Mouse (Mus musculus) induced T-regulatory cell, adult 2 months (primary cell): ENCODE results near the gene Spats2.
"Not testable (repeated sequence)": the region's sequence is repeated elsewhere in the genome, so short reads cannot be mapped to it uniquely, and the experiment has no call there.

Experiments used
- DNase-seq: peaks from one replicate; pipeline ENCODE4 v3.0.0-alpha.2; 2012; ENCODE audit warnings: low read depth

The Spats2 gene

DNA sequence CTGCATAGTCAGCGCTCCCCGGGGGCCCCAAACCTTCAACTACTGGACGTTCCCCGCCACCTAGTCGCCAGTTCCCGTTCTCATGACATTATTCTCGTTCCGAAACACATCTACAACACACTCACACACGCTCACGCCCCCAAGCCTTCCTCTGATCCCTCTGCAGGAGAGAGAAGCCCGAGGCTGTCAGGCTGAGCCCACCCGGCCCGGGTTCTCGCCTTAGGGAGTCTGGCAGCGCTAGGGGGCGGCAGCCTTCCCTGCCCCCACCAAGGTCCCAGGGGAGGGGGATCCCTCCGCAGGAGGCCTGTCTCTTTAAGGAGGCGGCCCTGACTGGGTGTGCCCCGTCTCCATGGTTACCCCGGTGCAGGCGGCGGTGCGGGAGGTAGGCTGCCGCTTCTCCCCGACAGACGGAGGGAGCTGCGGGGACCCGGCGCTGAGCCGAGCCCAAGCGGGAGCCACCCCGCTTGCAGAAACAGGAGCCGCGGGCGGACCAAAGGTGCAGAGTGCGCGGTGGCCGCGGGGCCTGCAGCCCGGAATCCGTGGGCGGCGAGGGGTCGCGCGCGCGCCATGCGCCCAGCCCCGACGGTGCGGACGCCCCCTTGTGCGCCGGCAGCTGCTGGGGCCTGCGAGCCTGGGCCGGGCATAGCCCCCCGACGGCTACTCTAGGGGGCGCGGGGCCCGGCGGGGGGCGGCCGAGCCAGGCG lies 98.6 kb downstream of the Spats2 start, which contains the start of gene Kcnh3:
Kcnh3 (plus strand) TSS at position 654 of the 704 bp plus-strand sequence.
- peak; percentile 80 for DNase-seq

- peak; percentile 29 for DNase-seq
These were observed 99.5 kb downstream of the Spats2 start for GRCm38 (mm10) chr15:99225081-99225810.

DNA sequence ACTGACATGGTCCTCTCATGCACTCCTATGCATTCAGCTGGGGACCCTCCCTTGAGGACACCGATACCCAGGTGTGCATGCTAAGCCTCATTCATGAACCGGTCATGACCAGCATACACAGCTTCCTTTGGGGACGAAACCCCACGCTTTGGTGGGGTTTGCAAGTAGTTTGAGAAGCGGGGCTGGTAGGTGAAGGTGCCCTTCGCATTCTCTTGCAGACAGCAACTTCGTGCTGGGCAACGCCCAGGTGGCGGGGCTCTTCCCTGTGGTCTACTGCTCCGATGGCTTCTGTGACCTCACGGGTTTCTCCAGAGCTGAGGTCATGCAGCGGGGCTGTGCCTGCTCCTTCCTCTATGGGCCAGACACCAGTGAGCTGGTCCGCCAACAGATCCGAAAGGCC lies 100.4 kb downstream of the Spats2 start:
- no peak for DNase-seq

GRCm38 (mm10) chr15:99231998-99232397 lies 106.3 kb downstream of the Spats2 start:
- DNase-seq: no peak

DNA sequence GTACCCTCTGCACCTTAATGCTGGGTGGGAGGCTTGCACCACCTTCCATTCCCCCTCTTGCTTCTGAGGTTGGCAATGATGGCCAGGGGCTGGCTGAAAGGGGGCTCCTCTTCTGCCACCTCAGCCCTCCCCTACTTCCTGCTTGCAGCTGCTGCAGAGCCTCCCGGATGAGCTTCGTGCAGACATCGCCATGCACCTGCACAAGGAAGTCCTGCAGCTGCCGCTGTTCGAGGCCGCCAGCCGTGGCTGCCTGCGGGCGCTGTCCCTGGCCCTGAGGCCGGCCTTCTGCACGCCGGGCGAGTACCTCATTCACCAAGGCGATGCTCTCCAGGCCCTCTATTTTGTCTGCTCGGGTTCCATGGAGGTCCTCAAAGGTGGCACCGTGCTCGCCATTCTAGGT lies 108.0 kb downstream of the Spats2 start:
- peak; percentile 44 for DNase-seq

DNA sequence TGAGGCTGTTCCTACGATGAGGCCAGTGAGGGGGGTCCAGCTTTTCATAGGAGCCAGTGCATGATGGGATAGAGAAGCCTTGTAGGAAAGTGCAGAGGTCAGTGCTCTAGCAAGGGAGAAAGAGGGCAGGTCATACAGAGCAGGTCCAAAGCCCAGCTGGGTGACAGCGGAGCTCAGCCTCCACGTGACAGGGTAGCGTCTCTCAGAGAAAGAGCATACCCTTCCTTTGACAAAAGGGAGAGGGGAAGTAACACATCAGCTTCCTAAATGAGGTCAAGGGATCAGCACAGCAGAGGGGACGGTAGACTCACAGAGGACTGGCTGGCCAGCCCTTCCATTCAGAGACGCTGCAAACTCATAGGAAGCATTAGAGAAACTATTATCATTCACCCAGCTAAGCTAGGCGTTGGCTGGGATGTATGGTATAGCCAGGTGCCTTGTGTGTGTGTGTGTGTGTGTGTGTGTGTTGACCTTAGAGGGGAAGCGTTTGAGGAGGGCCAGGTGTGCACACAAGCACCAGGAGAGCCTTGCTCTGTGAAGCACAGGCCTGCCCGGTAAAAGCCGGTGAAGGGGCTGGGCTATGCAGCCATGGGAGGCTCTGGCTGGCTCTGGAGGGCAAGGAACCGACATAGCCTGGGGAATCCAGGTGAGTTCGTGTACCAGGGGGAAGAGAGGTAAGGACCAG lies 108.8 kb downstream of the Spats2 start:
- DNase-seq: no peak

DNA sequence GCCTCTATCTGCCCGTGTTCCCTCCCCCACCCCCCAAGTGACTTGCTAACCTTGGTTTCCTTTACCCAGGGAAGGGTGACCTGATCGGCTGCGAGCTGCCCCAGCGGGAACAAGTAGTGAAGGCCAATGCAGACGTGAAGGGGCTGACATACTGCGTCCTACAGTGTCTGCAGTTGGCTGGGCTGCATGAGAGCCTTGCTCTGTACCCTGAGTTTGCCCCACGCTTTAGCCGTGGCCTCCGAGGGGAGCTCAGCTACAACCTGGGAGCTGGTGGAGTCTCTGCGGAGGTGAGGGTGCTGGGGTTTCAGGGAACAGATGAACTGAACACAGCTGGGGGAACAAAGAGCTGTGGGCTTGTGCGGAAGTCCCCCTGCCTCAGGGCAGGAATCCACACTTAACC lies 112.3 kb downstream of the Spats2 start:
- DNase-seq: no peak

- DNase-seq: no peak
These were observed 114.4 kb downstream of the Spats2 start for GRCm38 (mm10) chr15:99240129-99240528.

DNA sequence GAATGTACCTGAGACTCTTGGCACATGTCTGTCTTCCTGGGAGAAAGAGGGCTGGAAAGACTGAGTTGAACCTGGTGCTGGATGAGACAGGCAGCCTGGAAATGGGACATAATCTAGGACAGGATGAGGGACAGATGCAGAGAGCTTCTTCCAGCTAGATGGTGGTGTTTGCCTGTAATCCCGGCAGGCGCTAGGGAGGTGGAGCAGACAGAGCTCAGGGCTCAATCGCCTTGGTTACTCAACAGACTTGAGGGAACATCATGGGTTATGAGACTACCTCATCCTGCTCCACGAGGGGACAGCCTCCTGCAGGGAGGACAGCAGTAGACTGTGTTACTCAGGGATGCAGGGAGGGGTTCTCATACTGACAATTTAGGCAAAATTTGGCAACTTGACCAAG lies 115.5 kb downstream of the Spats2 start:
- no peak for DNase-seq

- DNase-seq: no peak
These were observed 116.3 kb downstream of the Spats2 start for GRCm38 (mm10) chr15:99242045-99242444.

GRCm38 (mm10) chr15:99246736-99247135 lies 121.0 kb downstream of the Spats2 start:
- DNase-seq: not testable (repeated sequence)

DNA sequence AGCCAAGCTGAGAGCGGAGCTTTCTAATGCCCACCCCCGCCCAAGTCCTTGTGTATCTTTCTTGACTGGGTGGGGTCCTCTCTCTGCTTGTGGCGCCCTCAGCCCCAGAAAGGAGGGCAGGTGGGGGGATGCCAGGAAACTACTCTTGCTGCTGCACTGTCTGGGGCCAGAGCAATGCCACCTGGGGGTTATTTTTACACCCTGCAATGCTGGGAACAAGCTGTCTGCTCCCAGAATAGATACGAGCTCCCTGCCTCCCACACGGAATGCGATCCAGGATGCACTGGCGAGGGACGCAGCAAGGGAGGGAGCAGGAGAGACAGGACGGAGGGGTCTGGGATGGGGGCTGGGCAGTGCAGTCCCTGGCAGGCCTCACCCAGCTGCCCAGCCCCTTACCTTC lies 123.3 kb downstream of the Spats2 start:
- no peak for DNase-seq

GRCm38 (mm10) chr15:99249938-99250337 lies 124.2 kb downstream of the Spats2 start:
- no peak for DNase-seq

DNA sequence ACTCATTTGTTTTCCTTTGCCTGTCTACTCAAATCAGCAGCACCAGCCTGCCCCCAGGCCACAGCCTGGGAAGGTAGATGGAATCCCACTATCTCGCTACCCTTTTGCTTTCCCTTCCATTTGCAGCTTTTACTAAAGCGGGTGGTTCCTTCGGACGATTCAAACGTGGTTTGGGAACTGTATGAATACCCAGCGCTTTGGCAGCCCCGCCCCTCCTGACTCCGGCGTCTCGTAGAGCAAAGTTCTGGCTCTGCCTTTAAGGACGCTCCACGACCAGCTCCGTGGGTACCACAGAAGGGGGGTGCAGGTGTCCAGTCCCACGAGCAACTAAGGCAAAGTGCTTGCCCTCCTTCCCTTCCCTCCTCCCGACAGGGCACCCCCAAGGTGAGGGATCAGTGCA lies 125.4 kb downstream of the Spats2 start:
- peak; percentile 46 for DNase-seq

- peak; percentile 100 for DNase-seq
These were observed 126.1 kb downstream of the Spats2 start, which contains the start of gene Mcrs1 for GRCm38 (mm10) chr15:99251626-99252380. Gene Mcrs1, minus strand, starts transcription at chr15:99251961.

DNA sequence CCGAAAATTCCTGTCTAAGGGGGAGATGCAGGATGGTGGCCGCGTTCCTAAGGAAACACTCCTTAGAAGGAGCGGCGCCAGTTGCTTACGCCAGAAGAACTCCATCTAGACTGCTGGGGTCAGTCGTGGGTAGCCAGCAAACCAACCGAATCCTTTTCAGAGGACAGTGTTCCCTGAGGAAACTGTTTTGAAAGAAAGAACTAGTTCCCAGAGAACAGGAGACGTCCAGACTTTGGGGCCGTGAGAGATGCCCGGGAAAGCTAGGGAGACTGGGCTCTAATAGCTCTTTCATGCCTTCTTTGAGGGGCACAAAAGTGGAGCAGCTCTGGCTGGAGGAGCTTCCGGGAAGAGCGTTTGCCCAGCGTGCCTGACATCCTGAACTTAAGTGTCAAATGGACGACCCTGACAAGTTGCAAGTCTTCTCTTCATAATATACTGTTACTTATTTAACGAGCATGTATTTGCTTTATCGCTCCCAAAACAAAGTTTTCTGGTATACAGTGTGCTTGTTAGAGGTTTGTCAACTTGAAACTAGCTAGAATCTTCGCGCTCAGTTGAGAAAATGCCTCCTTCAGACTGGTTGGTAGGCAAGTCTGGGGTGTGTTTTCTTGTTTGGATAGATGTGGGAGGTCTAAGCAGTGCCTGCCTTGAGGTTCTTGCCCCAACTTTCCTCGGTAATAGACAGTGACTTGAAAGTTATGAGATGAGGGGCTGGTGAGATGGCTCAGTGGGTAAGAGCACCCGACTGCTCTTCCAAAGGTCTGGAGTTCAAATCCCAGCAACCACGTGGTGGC lies 126.9 kb downstream of the Spats2 start:
- DNase-seq: peak; percentile 58

DNA sequence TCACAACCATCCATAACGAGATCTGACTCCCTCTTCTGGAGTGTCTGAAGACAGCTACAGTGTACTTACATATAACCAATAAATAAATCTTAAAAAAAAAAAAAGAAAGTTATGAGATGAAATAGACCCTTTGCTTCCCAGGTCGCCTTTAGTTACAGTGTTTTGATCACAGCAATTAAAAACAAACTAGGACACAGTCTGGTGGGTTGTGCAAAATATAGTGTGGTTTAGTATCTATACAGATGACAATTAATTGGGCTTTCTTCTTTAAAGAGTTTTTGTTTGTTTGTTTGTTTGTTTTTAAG lies 127.4 kb downstream of the Spats2 start:
- not testable (repeated sequence) for DNase-seq

DNA sequence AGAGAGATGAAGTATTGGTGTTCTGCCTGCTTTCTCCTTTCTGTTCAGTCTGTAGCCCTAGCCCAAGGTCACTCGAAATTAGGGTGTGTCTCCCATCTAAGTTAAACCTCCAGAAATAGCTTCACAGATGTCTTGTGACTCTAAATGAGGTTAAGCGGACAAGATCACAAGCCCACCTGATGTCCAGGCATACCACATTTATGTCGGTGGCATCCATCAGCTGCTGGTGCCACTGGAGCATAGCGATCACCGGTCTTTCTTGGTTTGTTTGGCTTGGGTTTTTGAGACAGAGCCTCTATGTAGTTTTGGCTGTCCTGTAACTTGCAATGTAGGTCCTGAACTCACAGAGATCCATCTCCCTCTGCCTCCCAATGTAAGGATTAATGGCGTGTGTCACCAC lies 128.1 kb downstream of the Spats2 start:
- no peak for DNase-seq

- DNase-seq: no peak
These were observed 128.8 kb downstream of the Spats2 start for GRCm38 (mm10) chr15:99254477-99255005.

DNA sequence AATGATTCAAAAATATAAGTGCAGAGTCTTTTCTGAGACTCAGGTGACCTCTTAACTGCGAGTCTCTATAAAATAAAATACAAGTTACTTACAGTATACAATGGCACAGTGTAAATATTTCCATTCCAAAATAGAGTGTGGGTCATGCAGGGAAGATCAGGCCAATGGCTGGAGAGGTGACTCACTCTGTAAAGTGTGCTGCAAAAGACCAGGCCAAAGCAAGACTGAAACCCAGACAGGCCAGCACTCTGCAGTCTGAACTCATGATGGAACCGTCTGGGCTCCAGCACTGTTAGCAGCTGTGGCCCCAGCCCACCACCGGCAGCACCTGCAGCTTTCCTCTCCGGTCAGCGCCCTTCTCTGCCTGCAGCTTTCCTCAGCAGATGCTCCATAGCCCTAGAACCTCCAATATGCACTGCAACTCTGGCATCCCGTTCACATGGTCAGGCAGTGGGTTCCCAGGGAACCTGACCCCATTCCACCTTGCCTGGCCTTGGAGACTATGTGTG lies 129.6 kb downstream of the Spats2 start:
- no peak for DNase-seq

GRCm38 (mm10) chr15:99259167-99259729 lies 133.5 kb downstream of the Spats2 start:
- DNase-seq: no peak
